Mouse (Mus musculus) cerebellum, adult 2 months (tissue): ENCODE results near the gene Dirc2.

Source experiments
- CTCF ChIP-seq: fragments of 200-500 bp; IDR thresholded peaks from 2 replicates; pipeline ENCODE4 v1.5.1; 2011; ENCODE audit warnings: low read depth, mild to moderate bottlenecking, control low read depth, low read length, moderate library complexity, borderline replicate concordance; ENCODE audit not compliant: insufficient read depth
- POLR2A ChIP-seq: fragments of 200-500 bp; IDR thresholded peaks from 2 replicates; pipeline ENCODE4 v1.6.1; 2011; ENCODE audit warnings: low read length, control low read depth, borderline replicate concordance; ENCODE audit not compliant: insufficient read depth

GRCm38 (mm10) chr16:35806973-35807662, 38.0 kb upstream of the Dirc2 start:
- TF ChIP-seq POLR2A (no peak), CTCF (no peak)
